Mouse (Mus musculus): ENCODE data around the gene Exoc3l4.

Gene Exoc3l4

DNA sequence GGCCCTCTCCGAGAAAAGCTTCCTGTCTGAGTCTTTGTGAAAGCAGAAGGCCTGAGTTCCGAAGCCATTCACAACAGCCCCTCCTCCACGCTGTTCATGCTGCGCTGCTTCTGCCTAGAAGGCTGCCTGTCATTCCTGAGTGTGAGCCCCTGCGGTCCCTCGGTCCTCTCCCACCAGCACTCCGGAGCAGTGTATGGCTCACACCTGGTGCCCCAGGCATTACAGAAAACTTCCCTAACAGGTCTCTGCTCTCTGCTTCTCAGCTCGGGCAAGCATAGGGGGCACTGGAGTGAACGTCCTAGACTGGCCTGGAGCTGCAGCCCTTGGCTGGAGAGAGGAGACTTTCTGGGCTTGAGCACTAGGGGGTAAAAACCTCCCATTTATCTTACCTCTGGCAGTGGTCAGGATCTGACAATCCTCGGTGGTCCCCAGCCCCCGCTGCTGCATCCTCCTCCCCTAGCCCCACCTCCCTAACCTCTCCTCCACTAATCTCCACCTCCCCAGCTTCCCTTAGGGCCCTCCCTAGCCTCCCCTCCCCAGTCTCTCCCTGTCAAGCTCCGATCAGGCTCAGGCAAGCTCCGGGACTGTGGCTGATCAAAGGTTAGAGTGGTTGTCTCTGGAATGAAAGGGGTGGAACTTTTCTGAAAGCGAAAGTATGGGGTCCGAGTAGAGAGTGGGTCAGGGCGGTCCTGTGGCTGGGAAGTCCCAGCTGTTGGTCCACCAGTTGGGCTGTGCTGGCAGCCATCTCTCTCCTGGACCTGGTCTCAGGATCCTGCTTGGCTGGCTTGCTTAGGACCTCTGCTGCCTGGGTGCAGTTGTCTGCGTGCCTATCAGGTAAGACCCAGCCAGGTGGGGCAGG, at the start of gene Exoc3l4:
TSS of gene Exoc3l4 (plus strand) at position 97 of the 859 bp plus-strand sequence.
- DNase-seq, result peak; percentile 65

DNA sequence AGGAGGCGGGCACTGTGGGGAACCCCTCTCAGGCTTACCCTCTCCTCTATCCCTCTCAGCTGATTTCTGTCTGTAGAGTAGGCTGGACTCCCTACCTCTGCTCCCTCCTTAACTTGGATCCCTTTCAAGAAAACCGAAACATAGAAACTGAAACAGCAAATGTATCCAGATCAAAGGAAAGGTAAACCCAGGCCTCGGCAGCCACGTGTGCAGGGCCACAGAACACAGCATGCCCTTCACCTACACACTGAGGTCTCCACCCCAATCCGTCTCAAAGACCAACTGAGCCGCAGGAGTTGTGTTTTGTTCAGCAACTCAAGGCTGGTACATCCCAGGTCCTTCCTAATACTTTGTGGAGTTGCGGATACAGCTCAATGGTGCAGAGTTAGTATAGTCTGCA, 49.8 kb upstream of the Exoc3l4 start:
- no peak for DNase-seq

DNA sequence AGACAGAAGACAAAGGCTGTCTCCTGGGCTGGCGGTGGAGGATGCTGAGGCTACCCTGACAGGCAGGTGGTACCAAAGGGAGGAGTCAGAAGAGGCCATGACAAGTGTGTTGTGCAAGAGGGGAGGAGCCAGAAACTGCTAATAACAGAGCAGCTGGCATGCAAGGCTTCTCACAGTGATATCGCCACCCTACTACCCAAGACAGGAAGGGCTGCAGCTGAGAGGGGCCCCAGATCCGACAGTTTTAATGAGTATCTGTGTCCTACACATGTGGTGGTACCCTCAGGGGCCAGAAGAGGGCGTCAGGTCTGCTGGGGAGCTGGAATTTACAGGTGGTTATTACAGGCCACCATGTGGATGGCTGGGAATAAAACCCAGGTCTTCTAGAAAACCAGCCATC, 46.6 kb upstream of the Exoc3l4 start:
- DNase-seq, result no peak

DNA sequence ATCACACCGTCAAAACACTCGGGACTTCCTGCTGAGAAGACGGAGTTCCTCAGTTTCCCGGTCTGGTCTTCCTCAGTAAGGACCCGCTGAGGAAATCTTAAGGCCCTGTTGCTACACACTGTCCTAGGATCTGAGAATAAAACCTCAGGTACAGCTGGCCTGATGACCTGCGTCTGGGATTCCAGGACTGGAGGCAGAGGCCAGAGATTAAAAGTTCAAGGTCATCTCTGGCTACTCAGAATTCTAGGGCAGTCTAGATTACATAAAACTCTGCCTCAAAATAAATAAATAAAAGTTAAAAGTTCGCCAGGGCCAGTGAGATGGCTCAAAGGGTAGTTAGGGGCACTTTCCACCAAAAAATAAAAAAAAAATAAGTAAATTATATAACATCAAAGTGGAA, 44.9 kb upstream of the Exoc3l4 start:
- no peak for DNase-seq

DNA sequence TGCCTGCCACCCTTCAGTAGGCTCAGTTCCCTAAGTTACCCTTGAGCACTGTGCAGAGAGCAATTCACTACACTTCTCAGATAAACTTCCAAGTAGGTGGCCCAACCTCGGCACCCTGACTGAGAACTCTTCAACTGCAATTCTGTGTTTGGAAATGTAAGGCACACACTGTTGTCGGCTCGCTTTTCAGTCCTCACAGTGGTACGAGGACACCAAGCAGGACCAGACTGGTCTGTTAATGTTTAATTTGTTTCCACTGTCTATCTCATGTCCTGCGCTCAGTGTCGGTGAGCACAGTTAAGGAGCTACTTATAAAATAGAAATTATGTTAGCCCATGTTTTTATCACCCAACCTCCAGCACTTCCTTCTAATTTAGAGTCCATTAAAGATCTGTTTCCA, 43.4 kb upstream of the Exoc3l4 start:
- DNase-seq, result no peak

DNA sequence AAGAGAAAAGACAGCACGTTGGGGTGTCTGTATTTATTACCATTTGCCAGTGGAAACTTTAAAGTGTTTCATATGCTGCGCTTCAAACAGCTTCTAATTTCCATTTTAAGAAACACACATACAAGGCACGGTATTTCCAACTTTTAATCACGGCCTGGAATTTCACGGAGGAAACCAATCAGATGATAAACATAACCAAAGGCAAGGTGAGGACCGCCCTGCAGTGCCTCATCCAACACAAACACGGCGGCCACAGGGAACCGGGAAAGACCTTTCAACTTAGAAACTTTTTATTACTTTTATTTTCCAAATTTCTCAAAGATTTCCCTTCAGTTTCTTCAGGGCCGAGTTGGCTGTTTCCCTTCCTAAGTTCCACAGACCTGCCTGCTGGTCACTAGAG, 42.1 kb upstream of the Exoc3l4 start:
- no peak for DNase-seq

DNA sequence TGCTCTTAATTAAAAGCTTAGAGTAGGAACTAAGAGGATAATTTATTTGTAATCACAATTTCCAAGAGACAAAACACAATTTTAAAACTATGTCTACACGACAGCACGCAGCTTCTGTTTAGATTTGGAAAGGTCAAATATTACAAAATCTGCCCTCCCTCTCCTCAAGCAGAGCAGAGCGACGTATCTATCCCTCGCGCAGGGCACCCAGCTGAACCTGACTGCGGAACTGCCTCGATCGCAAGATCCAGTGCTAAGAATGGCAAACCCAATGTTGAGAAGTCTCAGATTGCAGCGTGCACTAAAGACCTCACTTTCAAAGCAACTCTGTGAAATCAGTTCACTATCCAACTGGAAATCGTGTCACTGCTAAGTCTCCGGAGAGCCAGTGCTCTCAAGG, 41.3 kb upstream of the Exoc3l4 start:
- no peak for DNase-seq

DNA sequence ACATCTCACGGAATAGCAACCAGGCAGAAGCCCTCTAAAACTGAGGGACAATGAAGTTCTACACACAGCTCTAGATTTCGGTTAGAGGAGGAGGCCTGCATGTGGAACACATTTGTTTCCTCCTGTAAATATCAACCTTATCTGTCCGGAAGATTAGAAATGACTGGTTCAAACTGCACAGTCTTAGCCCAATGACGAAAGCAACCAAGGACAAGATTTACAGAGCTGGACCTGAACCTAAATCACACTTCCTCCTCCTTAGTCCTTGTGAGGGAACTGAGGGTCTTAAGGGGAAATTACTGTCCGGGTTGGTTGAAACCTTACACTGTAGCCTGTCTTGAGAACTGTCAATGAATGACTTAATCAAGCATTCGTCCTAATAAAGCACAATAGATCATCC, 40.8 kb upstream of the Exoc3l4 start:
- DNase-seq, result no peak

DNA sequence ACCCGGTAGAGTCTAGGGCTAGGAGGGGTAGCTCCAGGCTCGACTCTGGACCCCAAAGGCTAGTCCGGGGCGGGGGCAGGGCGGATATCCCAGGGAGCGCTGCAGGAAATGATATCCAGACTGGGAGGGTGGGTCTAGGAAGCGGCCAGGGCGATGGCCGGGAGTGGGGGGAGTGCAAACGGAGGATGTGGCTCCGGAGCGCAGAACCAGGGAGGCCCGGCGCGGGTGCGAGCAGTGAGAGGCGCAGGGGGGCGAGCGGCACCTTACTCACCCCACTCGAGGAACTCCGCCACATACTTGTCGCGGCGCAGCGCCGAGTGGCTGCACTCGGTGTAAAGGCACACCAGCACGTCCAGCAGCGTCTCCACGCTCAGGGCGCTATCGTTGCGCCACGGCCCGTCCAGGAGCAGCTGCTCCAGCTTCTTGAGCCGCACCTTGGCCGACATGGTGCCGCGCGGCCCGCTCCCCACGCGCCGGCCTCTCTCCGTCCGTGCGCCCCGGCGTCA, 39.9 kb upstream of the Exoc3l4 start:
- DNase-seq, result peak; percentile 62

DNA sequence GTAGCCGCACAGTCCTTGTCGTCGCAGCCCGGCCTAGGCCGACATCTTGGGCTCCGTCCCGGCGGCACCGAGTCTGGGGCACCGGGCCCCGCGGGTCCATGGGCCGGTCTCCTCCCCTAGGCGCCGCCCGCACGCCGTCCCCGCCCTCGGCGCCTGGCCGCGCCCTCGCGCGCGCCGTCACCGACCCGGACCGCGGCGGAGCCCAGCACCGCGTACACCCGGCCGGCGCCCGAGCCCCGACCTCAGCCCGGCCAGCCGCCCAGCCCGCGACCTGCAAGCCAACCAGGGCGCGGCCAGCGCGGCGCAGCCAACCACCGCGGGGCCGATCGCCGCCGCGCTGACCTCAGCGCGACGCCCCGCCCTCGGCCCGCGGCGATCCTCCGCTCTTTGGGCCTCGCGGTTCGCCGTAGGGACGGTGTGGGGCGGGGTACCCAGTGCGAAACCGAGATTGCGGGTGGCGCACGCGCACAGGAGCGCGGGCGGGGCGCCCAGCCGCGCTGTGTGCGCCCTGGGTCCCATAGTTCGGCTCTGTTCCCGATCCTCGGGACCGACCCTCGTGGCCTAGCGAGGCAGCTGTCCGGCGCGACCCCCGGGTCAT, 39.3 kb upstream of the Exoc3l4 start, which contains the start of gene Cdc42bpb:
TSS of gene Cdc42bpb (minus strand) at position 343 of the 598 bp plus-strand sequence.
- DNase-seq, result peak; percentile 97

DNA sequence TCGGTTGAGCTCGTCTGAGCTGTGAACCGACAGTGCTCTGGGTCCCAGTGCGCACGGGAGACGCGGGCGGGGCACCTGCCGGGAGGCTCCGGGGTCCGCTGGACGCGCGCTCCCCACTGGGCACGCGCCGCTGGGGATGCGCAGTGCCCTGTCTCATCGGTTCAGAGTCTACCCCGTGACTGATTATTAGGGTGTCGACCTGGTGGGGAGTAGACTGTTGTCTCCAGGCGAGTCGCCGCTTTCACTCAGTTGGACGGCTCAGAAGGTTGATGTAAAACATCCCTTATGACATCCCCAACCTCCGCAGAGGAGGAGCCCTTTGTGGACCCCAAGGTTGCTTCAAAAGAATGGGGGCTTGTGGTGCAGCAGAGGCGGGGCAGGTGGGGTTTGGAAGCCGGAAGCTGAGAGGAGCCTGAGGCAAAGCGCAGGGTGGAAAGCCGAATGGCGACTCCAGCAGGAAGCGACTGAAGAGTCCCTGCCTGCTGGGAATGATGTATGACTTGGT, 38.8 kb upstream of the Exoc3l4 start:
- peak; percentile 70 for DNase-seq

DNA sequence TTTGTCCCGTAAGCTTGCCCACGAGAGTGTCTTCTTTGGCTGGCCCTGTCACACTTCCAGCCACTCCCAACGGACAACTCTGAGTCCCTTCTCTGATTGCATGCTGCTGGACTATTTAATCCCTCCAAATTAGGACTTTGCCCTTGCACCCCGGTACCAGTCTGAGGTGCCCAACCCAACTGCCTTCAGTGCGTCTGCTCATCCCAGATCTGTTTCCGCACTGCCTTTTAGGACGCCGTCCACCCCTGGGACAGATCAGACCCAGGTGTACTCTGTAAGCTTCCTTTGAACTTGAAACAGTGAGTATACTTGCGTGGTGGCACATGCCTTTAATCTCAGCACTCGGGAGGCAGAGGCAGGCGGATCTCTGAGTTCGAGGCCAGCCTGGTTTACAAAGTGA, 38.0 kb upstream of the Exoc3l4 start:
- DNase-seq, result no peak

DNA sequence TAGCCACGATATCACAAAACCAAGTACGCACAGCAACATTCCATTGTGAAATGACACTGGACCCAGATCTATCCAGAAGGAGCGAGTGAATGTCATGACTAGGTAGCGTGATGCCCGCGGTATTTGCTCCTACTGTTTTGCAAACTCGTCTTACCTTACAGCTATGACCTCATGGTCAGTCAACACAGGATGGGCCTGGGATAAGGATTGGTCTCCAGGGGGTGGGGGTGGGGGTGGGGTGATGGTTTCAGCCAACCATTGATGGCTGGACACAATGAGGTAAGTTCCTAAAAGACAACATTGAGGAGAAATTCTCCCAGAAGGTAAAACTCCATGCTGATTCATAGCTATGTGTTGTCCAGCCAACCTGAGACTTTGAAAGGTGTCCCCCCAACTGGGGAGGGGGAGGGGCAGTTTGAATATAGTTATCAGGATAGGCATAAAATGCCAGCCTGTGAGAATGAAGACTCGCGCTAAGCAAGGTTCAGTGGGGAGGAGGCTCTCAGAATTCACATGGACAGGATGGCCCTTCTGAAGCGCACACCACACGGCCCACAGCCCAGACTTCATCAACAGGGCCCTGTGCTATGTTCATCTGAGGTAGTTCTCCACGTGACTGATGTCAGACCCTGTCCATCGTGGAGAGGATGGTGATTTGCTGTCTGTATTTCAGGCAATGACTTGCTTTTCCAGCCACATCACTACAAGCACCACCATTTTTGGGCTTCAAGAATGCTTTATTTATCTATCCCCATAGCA, 30.8 kb upstream of the Exoc3l4 start:
- no peak for DNase-seq

DNA sequence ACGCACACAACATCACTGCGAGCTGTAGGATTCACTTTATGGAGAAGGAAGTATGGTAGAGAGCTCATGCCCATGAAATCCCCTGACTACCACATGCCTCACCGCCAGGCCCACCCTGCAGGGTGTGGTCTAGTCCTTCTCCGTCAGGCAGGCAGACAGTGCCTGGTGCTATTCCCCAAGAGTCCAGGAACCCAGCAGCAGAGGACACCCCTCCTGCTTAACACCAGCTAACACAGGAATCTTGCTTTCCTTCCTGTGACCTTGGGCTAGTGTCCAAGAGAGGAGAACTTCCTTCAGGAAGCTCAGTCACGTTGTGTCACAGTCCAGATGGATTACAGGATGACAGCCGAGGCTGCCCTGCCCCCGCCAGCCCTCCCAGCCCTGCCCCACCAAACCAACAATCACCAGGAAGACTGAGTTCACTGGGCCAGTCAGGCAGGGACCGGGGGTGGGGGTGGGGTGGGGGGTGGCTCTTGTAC, 30.1 kb upstream of the Exoc3l4 start:
- DNase-seq, result no peak

DNA sequence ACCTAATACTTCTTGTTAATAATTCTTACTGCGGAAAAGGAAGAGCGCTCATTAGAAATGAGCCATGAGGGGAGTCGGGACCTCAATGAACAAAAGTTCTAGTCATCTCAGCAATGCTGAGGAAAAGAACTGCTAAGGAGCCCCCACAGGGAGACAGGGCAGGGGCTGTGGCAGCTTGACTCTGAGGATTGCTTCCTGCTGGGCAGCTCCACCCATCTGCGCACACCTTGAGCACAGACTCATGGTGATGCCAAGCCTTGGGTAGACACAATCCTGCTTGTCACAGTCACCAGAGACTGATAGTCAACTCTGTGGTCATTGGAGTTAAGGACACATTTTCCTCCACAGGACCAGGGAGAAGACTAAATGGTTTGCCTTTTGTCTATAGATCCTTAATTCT, 29.7 kb upstream of the Exoc3l4 start:
- no peak for DNase-seq

DNA sequence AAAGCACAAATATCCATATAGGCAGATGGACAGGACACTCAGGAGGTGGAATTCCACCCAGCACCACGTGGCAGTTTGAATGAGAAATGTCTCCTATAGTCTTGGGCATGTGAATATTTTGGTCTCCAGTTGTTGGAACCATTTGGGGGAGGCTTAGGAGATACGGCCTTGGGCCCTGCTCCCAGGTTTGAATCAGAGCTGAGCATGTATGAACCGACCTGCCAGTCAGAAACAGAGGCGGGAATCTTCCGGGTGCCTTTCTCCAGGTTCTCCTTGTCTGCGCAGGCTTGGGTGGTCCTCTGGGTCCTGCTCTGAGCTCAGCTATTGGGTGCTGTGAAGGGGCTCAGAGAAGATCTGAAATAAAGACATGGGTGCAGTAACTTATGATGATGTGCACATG, 22.8 kb upstream of the Exoc3l4 start:
- DNase-seq, result no peak

DNA sequence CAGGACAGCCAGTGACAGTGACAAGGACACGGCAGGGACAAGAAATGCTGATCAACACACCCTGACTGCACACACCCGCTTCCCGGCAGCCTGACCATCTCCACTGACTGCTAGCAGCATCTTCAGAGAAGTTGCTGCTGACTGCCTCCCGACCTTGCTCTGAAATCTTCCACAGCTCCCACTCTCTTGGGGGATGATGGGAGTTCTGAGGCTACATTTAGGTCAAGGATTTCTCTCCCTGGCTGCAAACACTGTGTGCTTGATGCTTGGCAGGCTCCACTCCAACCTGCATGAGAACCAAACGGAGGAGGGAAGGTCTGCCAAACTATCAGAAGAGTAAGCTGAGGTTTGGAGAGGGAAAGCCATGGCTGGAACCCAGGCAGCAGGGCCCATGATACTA, 19.8 kb upstream of the Exoc3l4 start:
- no peak for DNase-seq

DNA sequence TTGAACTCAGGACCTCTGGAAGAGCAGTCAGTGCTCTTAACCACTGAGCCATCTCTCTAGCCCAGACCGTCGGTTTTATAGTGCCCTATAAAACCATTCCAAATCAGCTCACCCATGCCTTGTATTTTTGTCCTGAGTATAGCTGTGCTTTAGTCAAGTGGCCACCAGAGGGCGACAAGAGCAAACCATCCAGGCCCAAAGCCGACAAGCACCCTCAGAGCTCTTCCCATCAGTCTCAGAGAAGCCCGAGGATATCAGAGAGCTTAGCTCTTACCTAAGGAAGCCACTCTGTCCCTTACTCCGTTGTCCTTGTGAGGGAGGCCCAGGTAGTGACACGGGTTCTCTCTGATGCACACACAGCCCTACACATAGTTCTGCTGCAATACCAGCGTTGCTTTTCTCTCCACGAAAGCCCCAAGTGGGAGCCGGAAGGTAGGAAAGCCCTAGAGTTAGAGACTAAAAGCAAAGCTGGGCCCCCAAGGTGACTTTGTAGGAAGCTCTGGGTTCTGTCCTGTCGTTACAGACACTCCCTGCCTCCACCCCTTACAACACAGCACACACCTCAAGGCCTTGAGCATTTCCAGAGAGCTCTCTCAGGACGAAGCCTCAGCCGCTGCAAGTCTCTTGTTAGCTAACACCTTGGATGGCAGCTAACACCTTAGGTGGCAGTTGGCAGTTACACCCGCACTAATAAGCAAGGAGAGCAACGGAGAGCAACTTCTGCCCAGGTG, 15.2 kb upstream of the Exoc3l4 start:
- peak; percentile 86 for DNase-seq

DNA sequence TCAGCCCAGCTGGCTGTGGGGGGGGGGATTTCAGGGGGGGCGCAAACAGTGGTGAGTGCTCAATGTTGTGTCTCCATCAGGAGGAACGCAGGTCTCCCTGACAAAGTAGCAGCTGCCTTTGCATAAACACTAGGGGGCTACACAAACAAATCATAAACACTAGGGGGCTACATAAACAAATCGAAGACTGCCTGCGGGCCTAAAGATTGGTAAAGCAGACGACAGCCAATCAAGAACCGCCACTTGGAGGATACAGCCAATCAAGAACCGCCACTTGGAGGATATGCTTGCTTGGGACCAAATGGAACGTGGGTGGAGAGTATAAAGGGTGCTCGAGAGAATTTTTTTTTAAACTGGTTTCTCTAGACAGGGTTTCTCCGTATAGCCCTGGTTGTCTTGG, 11.9 kb upstream of the Exoc3l4 start:
- no peak for DNase-seq

DNA sequence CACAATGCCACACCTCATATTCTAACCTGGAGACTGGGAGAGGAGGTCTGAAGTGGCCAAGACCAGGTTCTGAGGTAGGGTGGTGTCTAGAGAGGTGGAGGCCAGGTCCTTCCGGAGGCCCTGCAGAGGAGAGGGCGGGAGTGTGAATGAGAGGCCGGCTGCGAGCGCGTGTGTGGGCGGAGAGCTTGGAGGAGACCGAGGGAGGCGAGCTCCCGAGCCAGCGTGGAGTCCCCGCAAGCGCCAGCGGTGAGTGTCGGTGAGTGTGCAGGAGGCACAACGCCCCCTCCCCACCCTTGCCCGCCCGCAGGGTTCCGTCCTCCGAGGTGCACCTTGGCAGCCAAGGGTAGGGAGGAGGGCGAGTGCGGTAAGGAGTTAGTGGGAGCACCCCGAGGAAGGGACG, 10.2 kb upstream of the Exoc3l4 start, which contains the start of gene Lbhd2:
TSS of gene Lbhd2 (plus strand) at position 188 of the 400 bp plus-strand sequence.
- DNase-seq, result no peak

DNA sequence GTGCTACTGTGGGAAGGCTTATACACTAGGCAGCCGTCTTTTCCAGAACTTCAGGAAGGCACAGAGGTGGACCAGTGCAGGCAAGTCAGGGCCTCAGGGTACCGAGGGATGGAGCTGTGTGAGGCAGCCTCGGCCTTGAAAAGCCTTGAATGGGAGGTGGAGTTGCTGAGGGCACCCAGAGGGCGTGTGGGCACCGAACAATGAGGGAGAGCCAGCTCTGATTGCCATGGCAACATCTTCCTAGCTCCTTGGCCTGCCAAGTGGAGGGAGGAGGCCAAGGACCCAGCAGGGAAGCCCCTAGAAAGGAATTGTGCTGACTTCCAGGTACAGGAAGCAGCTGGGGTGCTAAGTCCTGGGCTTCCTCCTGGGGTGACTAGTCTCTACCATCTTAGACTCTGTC, 7.2 kb upstream of the Exoc3l4 start:
- no peak for DNase-seq

DNA sequence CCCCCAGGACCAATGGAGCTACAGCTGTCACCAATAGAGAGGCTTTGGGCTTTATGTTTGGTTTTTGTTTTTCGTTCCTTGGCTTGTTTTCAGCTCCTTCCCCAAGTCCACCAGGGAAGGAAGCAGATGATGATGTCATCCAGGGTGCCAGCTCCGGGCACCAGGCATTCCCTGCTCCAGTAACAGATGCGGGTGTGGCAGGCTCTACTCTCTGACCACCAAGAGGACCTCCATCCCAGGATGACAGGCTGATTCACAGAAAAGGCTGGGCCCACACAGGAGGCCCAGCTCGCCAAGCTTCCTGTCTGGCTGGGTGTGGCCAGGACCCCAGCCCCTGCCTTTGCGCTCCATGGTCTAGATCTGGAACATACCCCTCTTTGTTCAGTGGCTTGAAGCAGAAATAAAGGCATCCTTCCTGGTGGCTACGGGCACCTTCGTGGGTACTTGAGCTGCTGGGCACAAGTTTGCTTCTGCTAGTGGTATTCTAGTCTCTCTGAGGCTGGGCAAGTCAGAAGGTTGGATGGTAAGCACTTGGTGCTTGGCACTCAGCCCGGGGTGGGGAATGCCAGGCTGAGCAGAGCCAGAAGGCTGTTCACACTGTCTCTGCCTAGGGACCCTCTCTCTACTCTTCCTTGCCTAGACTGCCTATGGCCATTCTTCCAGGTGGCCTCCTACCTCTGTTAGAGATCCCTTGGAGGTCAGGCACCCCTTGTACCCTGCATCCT, 5.0 kb upstream of the Exoc3l4 start:
- DNase-seq, result no peak
